Mouse (Mus musculus): ENCODE measurements around the gene 2900026A02Rik.

2900026A02Rik gene

GRCm38 (mm10) chr5:113147994-113148471, 73.0 kb downstream of the 2900026A02Rik start:
- no peak for DNase-seq

- DNase-seq: no peak
Measured at GRCm38 (mm10) chr5:113146656-113147055, 74.4 kb downstream of the 2900026A02Rik start.

GRCm38 (mm10) chr5:113145171-113145570, 75.9 kb downstream of the 2900026A02Rik start:
- DNase-seq: no peak

DNA sequence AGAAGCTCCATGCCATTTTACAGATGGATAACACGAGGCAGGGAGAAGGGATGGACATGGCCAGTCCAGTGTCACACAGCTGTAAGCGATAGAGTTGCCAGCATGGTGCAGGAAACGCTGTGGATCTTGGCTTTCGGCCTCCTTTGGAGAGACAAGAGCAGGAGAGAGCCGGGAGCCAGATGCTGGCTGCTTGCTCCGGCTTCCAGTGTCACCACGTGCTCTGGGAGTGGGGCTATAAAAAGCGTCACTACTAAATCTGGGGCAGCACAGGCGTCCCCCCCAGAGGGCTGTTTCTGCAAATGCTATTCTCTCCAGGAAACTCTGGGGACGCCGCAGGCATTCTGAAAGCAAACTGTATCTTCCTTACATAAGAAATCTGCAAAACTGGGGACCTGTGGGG, 78.5 kb downstream of the 2900026A02Rik start:
- peak; percentile 53 to 64 for DNase-seq

GRCm38 (mm10) chr5:113142018-113142417, 79.0 kb downstream of the 2900026A02Rik start:
- no peak for DNase-seq

DNA sequence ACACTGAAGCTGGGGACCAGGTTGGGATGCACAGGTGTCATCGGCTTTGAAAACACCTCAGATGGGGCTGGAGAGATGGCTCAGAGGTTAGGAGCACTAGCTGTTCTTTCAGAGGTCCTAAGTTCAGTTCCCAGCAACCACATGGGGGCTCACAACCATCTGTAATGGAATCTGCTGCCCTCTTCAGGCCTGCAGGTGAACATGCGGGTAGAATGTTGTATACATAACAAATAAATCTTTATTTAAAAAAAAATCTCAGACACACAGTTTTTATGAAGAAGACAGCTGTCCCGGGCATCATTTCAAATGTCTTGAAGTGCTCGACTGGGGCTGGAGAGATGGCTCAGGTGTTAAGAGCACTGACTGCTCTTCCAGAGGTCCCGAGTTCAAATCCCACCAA, 80.2 kb downstream of the 2900026A02Rik start:
- DNase-seq: no peak

DNA sequence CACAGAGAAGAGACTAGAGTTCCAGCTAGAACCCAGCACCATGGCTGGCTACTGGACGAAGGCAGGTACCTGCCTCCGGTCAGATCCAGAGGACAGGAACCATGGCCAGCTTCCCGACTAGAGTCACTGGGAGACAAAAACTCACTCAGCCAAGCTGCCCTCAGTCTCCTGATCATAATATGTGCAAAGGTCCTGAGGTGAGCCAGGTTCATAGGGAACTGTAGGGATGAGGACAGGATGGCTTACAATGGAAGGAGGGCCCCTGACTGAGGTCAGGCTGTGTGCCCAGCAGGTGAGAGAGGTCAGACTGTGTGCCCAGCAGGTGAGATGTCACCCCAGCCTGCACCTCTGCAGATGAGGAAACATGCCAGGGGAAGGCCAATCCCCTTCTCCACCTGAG, 81.0 kb downstream of the 2900026A02Rik start:
- no peak for DNase-seq

DNA sequence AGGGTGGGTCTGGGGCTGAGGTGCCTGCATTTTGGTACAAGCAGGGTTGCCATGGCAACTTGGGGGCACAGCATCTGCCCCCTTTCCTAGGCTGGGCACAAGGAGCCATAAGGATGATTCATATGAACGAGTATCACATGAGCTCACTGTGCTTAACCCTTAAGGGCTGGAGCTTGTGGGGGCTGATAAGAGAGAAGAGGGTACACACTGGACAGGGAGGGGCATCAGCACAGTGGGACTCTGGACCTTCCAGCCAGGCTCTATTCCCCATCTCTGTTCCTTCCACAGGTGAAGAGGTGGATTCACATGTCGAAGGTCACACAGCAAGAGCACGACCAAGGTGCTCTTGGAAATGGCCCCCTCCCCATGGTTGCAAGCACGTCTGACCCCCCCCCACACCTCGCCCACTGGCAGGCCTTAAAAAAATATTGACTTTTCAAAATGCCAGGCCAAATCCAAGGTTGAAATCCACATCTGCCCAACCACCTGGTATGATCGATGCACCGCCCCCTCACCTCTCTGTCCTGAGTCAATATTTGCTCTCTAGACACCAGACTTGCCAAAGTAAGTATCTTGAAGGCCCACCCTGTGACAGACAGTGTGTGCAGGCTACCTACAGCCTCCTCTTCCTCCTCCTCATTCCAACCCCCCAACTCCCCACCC, 81.8 kb downstream of the 2900026A02Rik start:
- DNase-seq: no peak

DNA sequence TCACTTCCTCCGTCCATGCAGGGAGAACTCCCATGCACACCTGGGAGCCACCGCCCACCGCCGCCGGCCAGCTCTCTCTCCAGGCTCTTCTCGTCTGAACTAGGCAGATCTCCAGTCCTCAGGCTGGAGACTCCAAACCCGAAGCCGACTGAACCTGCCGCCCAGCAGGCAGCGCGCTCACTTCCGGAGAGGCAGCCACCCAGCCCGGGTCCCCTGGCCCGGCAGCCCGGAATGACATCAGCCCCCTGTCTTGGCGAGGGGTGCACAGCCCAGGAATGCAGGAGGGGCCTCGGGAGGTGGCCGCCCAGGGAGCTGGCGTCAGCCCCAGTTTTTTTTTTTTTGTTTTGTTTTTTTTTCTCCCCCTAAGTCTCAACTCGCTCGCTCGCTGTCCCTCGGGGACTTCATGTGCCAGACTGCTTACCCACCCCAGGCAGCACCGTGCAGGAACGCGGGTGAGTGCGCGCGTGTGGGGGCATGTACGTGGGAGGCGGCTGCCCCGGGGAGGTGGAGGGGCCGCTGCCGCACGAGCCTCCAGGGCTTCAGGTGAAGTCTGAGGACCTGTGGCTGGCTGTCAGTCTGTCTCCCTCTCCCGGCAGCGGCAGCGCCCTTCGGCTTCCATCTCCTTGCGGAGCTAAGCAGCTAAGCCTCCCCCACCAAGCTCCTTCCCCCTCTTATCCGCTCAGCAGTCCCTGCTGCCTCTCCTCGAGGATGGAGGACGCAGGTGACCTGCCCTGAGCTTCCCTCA, 82.5 kb downstream of the 2900026A02Rik start:
- peak; percentile 71 to 81 for DNase-seq

DNA sequence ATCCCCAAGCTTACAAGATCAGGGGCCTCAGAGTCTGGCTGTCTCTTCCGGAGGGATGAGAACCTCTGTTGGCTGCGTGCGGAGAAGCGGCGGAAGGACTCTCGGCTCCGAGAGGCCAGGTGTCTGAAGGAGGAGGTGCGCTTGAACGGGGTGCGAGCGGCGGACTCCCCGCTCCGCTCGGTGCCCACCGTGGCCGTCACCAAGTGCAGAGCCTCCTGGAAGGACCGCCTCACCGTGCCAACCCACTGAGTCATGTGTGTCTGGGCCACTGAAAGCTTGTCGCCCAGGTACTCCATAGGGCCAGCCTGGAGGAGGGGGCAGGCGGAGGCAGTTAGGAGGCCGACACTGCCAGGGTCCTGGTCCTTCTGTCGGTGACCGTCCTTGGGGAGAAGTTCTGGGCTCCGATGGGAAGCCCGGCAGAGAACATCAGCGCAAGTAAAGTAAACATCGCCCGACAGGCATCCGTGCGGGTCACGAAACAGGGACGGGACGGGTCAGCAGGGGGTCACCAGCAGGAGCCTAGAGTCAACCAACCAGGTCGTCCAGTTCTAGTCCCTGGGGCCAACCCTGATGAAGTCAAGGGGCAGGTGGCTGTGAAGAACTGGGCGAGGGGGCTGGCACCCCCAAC, 83.2 kb downstream of the 2900026A02Rik start:
- DNase-seq: peak in 1 of 2 experiments; percentile 27

- DNase-seq: no peak
Measured at GRCm38 (mm10) chr5:113136951-113137487, 84.0 kb downstream of the 2900026A02Rik start.

GRCm38 (mm10) chr5:113135513-113135912, 85.5 kb downstream of the 2900026A02Rik start:
- DNase-seq: no peak

GRCm38 (mm10) chr5:113133722-113134710, 87.0 kb downstream of the 2900026A02Rik start:
- DNase-seq: no peak

- peak; percentile 53 to 70 for DNase-seq
Measured at GRCm38 (mm10) chr5:113133080-113133491, 88.0 kb downstream of the 2900026A02Rik start.

GRCm38 (mm10) chr5:113132635-113133041, 88.4 kb downstream of the 2900026A02Rik start:
- DNase-seq: peak; percentile 48 to 63

GRCm38 (mm10) chr5:113128426-113128825, 92.6 kb downstream of the 2900026A02Rik start:
- no peak for DNase-seq

GRCm38 (mm10) chr5:113126476-113126875, 94.6 kb downstream of the 2900026A02Rik start:
- no peak for DNase-seq

DNA sequence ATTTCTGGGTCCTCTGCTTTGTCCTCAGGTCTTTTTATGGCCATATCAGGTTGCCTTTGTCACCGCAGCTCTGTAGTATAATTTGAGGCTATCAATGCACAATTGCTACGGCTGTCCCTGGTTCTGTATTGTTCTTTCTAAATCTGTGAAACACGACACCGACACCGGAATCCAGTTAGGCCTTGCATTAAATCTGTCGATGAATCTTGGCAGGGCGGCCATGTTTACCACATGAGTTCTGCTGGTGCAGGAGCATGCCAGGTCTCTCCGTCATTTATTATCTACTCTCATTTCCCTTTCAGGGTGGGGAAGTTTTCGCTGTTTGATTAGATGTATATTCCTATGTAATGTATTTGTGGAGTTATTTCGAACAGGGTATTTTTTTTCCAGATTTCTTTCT, 97.3 kb downstream of the 2900026A02Rik start:
- no peak for DNase-seq

DNA sequence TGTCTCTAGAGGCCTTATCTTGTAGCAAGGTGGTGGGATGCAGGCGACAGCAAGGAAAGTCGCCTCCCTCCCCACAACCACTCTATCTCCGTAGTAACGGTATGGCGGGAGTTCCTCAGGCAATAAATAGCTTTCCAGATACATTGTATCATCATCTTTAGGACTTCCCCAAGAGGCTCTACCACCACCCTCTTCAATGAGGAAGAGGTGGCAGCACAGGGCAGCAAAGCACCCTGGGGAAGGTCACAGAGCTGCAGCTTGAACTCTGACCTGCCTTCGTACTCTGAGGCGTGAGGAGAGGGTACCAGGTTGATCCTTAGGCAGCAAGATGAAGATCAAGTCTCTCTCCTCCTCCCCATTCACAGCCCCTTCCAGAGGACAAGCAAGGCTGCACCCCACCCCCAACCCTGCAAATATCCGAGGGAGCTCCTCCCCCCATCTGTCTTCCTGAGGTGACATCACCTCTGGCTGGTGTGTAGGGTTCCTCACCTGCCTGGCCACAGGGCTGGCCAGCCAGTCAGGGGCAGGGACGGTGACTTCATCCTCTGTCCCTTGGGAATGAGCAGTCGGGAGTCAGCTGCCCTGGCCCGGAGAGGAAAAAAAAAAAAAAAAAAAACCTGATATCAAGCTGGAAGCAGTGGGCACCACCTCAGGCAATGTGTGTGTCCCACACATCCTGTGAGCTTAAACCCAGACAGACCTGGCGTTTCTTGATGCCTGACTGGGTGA, 98.5 kb downstream of the 2900026A02Rik start:
- DNase-seq: no peak

DNA sequence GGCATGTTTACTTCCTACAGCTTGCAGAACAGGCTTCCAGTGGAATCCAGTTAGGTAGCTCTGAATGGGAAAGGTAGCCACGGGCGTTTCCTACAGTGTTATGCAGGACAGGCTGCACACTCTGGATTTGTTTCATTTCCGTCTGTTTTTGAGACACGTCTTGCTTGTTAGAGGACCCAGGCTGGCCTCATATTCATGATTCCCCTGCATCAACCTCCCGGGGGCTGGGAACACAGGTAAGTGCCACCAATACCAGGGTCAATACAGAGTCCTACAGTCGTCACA, 99.5 kb downstream of the 2900026A02Rik start:
- DNase-seq: no peak

GRCm38 (mm10) chr5:113120741-113121590, 100.1 kb downstream of the 2900026A02Rik start:
- no peak for DNase-seq
